Mouse (Mus musculus): ENCODE data around the gene Hnrnpf.

- no peak for TF ChIP-seq CTCF (conservative IDR thresholded peaks at IDR 0.05 in 1 of 2, IDR thresholded peaks at IDR 0.05 in 1 of 2; ENCODE audit: low read depth in 2 of 2, low read length in 2 of 2)
- no peak for TF ChIP-seq RAD21 (IDR thresholded peaks at IDR 0.05; ENCODE audit: low read depth, low read length)
- no peak for TF ChIP-seq HCFC1 (IDR thresholded peaks at IDR 0.05; ENCODE audit: low read depth, low read length)
- no peak for TF ChIP-seq EP300 (IDR thresholded peaks at IDR 0.05; ENCODE audit: low read length)
- TF ChIP-seq GABPA (IDR thresholded peaks at IDR 0.05; ENCODE audit: insufficient replicate concordance, low read depth, low read length) = no peak
- TF ChIP-seq TBP (conservative IDR thresholded peaks at IDR 0.05; ENCODE audit: low read depth, low read length) = no peak
- no peak for TF ChIP-seq RCOR1 (conservative IDR thresholded peaks at IDR 0.05; ENCODE audit: low read depth, low read length)
- TF ChIP-seq TCF12 (IDR thresholded peaks at IDR 0.05; ENCODE audit: low read depth, low read length) = no peak
- TF ChIP-seq IRF4 (IDR thresholded peaks at IDR 0.05; ENCODE audit: low read depth, low read length) = no peak
- no peak for TF ChIP-seq USF2 (conservative IDR thresholded peaks at IDR 0.05; ENCODE audit: low read depth, low read length)
- no peak for TF ChIP-seq KAT2A (IDR thresholded peaks at IDR 0.05; ENCODE audit: insufficient replicate concordance, low read length)
- TF ChIP-seq POLR2A (IDR thresholded peaks at IDR 0.05; ENCODE audit: low read depth, low read length) = no peak
- no peak for TF ChIP-seq PAX5 (IDR thresholded peaks at IDR 0.05; ENCODE audit: low read length)
- no peak for TF ChIP-seq JUND (conservative IDR thresholded peaks at IDR 0.05; ENCODE audit: low read depth, low read length)
These were observed 17.9 kb downstream of the Hnrnpf start for GRCm38 (mm10) chr6:117918043-117918442.

All from CH12.LX (cell line).